Mouse (Mus musculus) T-cell, adult 2 months (primary cell): ENCODE data around the gene Gpx3.

ENCODE experiments used
- DNase-seq: peaks from one replicate; pipeline ENCODE4 v3.0.0; 2022; ENCODE audit warnings: low spot score

The Gpx3 gene

GRCm38 (mm10) chr11:54912503-54913316, 10.5 kb downstream of the Gpx3 start:
- DNase-seq, result no peak

GRCm38 (mm10) chr11:54913841-54914240, 11.6 kb downstream of the Gpx3 start:
- DNase-seq, result no peak

- DNase-seq, result no peak
These were observed 15.2 kb downstream of the Gpx3 start for GRCm38 (mm10) chr11:54917461-54917860.

- DNase-seq, result no peak
These were observed 16.0 kb downstream of the Gpx3 start for GRCm38 (mm10) chr11:54918273-54918672.

GRCm38 (mm10) chr11:54920127-54920972, 18.1 kb downstream of the Gpx3 start:
- no peak for DNase-seq

GRCm38 (mm10) chr11:54920973-54921580, 18.8 kb downstream of the Gpx3 start:
- no peak for DNase-seq

- DNase-seq, result no peak
These were observed 19.5 kb downstream of the Gpx3 start for GRCm38 (mm10) chr11:54921798-54922197.

- no peak for DNase-seq
These were observed 20.2 kb downstream of the Gpx3 start for GRCm38 (mm10) chr11:54922488-54922887.

GRCm38 (mm10) chr11:54924145-54924544, 21.9 kb downstream of the Gpx3 start:
- no peak for DNase-seq

- peak; percentile 54 for DNase-seq
These were observed 25.3 kb downstream of the Gpx3 start for GRCm38 (mm10) chr11:54927346-54928140.

GRCm38 (mm10) chr11:54928219-54928618, 26.0 kb downstream of the Gpx3 start:
- DNase-seq, result no peak

- no peak for DNase-seq
These were observed 26.6 kb downstream of the Gpx3 start for GRCm38 (mm10) chr11:54928886-54929285.

GRCm38 (mm10) chr11:54929290-54929689, 27.0 kb downstream of the Gpx3 start:
- DNase-seq, result no peak

- DNase-seq, result no peak
These were observed 27.5 kb downstream of the Gpx3 start for GRCm38 (mm10) chr11:54929744-54930143.

GRCm38 (mm10) chr11:54930318-54930979, 28.2 kb downstream of the Gpx3 start:
- DNase-seq, result peak; percentile 22

GRCm38 (mm10) chr11:54931405-54932093, 29.3 kb downstream of the Gpx3 start:
- DNase-seq, result peak; percentile 62

GRCm38 (mm10) chr11:54932540-54932939, 30.3 kb downstream of the Gpx3 start:
- DNase-seq, result no peak

- DNase-seq, result no peak
These were observed 31.9 kb downstream of the Gpx3 start for GRCm38 (mm10) chr11:54934198-54934597.

GRCm38 (mm10) chr11:54936035-54936770, 34.0 kb downstream of the Gpx3 start:
- DNase-seq, result peak; percentile 20

GRCm38 (mm10) chr11:54936771-54937140, 34.5 kb downstream of the Gpx3 start:
- DNase-seq, result peak; percentile 22
